ENCODE assay signal across 23 mouse cellular contexts in the genomic region with DNA sequence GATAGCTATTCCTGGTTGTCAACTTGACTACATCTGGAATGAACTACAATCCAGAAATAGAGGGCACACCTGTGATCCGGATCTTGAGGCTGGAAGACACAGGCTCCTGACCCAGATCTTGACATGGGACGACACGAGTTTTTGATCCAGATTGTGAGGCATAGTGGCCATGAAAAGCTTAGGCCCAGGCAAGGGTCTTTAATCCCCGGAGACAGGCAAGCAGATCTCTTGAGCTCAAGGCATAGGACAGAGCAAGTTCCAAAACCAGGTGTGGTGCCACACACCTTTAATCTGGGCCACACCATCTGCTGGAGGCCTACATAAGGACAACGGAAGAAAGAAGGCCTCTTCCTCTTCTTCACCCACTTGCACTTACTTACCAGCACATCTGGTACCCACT. TPM values are rescaled to one million over a fixed set of nuclear protein-coding genes. Genes with fewer than 3 reads are reported as not detected.
DNase-seq lines count a peak whose midpoint lies in the region; ATAC-seq and TF ChIP-seq lines count a peak whose summit lies in the region.
"Had no signal": no experiment of that assay in that cellular context is flagged by ENCODE, and none has a peak within 500 bp of the region (broad histone marks: within the 10 kb centered on the region; RNA-seq: fewer than 3 reads in every experiment).

No protein-coding gene starts in this region.

- no peak for DNase-seq in kidney, postnatal 36 days
- peak; percentile 64 for DNase-seq in midbrain, embryonic 11.5 days (ENCODE audit: low spot score, missing footprints)
- no peak for DNase-seq in midbrain, embryonic 14.5 days
- no peak for DNase-seq in left cerebral cortex, postnatal 10 days (ENCODE audit: extremely low spot score in 1 of 2, low spot score in 2 of 2)
- DNase-seq: adrenal gland, postnatal 25 days; B cell, adult 2 months; cerebellum, adult 18-20 months; cerebellum, postnatal 14 days; gastrocnemius, postnatal 10 days; layer of hippocampus, postnatal 36 days; liver, embryonic 13.5 days; lung, embryonic 14.5 days; lung, postnatal 14 days; right cerebral cortex, postnatal 25 days; thymus, postnatal 14 days had no signal

- no peaks in the 10 kb centered on the region for H3K27me3 ChIP-seq in kidney, embryonic 16.5 days (ENCODE audit: insufficient read depth, low read length)
- no peaks in the 10 kb centered on the region for H3K27me3 ChIP-seq in midbrain, embryonic 11.5 days (ENCODE audit: control insufficient read depth, insufficient read depth, low read length)
- no peaks in the 10 kb centered on the region for H3K27me3 ChIP-seq in midbrain, embryonic 14.5 days (ENCODE audit: control insufficient read depth, insufficient read depth, low read length)
- H3K27me3 ChIP-seq in intestine, embryonic 16.5 days (replicated peaks; ENCODE audit: control insufficient read depth, insufficient read depth, low read length), result no peaks in the 10 kb centered on the region
- no peaks in the 10 kb centered on the region for H3K27me3 ChIP-seq in small intestine, adult 2 months (ENCODE audit: control insufficient read depth, insufficient read depth, low read length)
- H3K27me3 ChIP-seq: forebrain, embryonic 12.5 days; liver, embryonic 13.5 days had no signal

- intact Hi-C loops in left cerebral cortex, postnatal 10 days (cut with DNase I), result loop anchor here (5.0 kb wide), 1 partner anchor 43 kb away; no protein-coding TSS in a partner anchor

- no peak overlapping the region; the same call in 1 of the 2 replicates for H3K9ac ChIP-seq in kidney, embryonic 16.5 days (replicated peaks; ENCODE audit: low read length)
- no peak overlapping the region for H3K9ac ChIP-seq in midbrain, embryonic 11.5 days (ENCODE audit: low read length)
- H3K9ac ChIP-seq in midbrain, embryonic 14.5 days (replicated peaks; ENCODE audit: low read length), result no peak overlapping the region
- no peak overlapping the region for H3K9ac ChIP-seq in intestine, embryonic 16.5 days (ENCODE audit: low read depth, low read length)
- H3K9ac ChIP-seq: forebrain, embryonic 12.5 days; liver, embryonic 13.5 days; lung, embryonic 14.5 days had no signal

- 95% methylated on average over 5 of the region's 5 CpGs for WGBS in kidney, embryonic 16.5 days
- WGBS in midbrain, embryonic 11.5 days, result 87% methylated on average over 5 of the region's 5 CpGs
- WGBS in midbrain, embryonic 14.5 days, result 86% methylated on average over 5 of the region's 5 CpGs
- WGBS in intestine, embryonic 16.5 days, result 82% methylated on average over 5 of the region's 5 CpGs
- WGBS in small intestine, adult 2 months, result 36% methylated on average over 5 of the region's 5 CpGs

- no peak for TF ChIP-seq POLR2A in small intestine, adult 2 months (IDR thresholded peaks at IDR 0.05; ENCODE audit: low read depth, low read length)

- peak overlapping the region; percentile 64 for H3K27ac ChIP-seq in kidney, embryonic 16.5 days (ENCODE audit: low read length)
- H3K27ac ChIP-seq in midbrain, embryonic 11.5 days (ENCODE audit: low read depth, low read length), result no peak overlapping the region
- no peak overlapping the region for H3K27ac ChIP-seq in midbrain, embryonic 14.5 days (replicated peaks; ENCODE audit: low read depth, low read length)
- H3K27ac ChIP-seq in intestine, embryonic 16.5 days (ENCODE audit: low read length), result peak overlapping the region; percentile 65
- H3K27ac ChIP-seq in small intestine, adult 2 months (ENCODE audit: insufficient read depth, low read depth, low read length), result peak overlapping the region; percentile 73
- H3K27ac ChIP-seq: forebrain, embryonic 12.5 days; hindbrain, postnatal 0 days; liver, embryonic 13.5 days; stomach, postnatal 0 days had no signal

- no peak overlapping the region for H3K4me2 ChIP-seq in kidney, embryonic 16.5 days (replicated peaks; ENCODE audit: low read depth, low read length)
- H3K4me2 ChIP-seq in midbrain, embryonic 11.5 days, result no peak overlapping the region
- H3K4me2 ChIP-seq in midbrain, embryonic 14.5 days (ENCODE audit: low read length), result no peak overlapping the region
- H3K4me2 ChIP-seq in intestine, embryonic 16.5 days (ENCODE audit: low read depth, low read length), result no peak overlapping the region
- H3K4me2 ChIP-seq: forebrain, embryonic 12.5 days; liver, embryonic 13.5 days; lung, embryonic 14.5 days had no signal

- H3K4me1 ChIP-seq in kidney, embryonic 16.5 days (ENCODE audit: insufficient read depth, low read length), result no peaks in the 10 kb centered on the region
- no peaks in the 10 kb centered on the region for H3K4me1 ChIP-seq in midbrain, embryonic 11.5 days (ENCODE audit: control insufficient read depth, insufficient read depth, low read length)
- no peaks in the 10 kb centered on the region for H3K4me1 ChIP-seq in midbrain, embryonic 14.5 days (ENCODE audit: control insufficient read depth, insufficient read depth, low read length)
- peaks cover 6% of the 10 kb centered on the region for H3K4me1 ChIP-seq in intestine, embryonic 16.5 days (ENCODE audit: control insufficient read depth, insufficient read depth, low read length)
- peaks cover 17% of the 10 kb centered on the region; the same call in 1 of the 2 replicates for H3K4me1 ChIP-seq in small intestine, adult 2 months (ENCODE audit: control insufficient read depth, insufficient read depth, insufficient read length, low read length)
- H3K4me1 ChIP-seq: forebrain, embryonic 12.5 days had no signal

- H3K9me3 ChIP-seq in kidney, embryonic 16.5 days (ENCODE audit: low read length), result no peaks in the 10 kb centered on the region
- H3K9me3 ChIP-seq in midbrain, embryonic 11.5 days (ENCODE audit: control insufficient read depth, low read length), result no peaks in the 10 kb centered on the region
- H3K9me3 ChIP-seq in midbrain, embryonic 14.5 days (ENCODE audit: control insufficient read depth, low read length), result no peaks in the 10 kb centered on the region
- no peaks in the 10 kb centered on the region for H3K9me3 ChIP-seq in intestine, embryonic 16.5 days (ENCODE audit: control insufficient read depth, low read length)
- H3K9me3 ChIP-seq: forebrain, embryonic 12.5 days; liver, embryonic 13.5 days had no signal

- TF ChIP-seq CTCF in small intestine, adult 2 months (IDR thresholded peaks at IDR 0.05; ENCODE audit: extremely low read depth, insufficient read length, insufficient replicate concordance, low read depth, low read length), result no peak

- no peaks in the 10 kb centered on the region for H3K36me3 ChIP-seq in kidney, embryonic 16.5 days (ENCODE audit: insufficient read depth, low read length)
- no peaks in the 10 kb centered on the region for H3K36me3 ChIP-seq in midbrain, embryonic 11.5 days (ENCODE audit: control insufficient read depth, insufficient read depth, low read length)
- no peaks in the 10 kb centered on the region for H3K36me3 ChIP-seq in midbrain, embryonic 14.5 days (ENCODE audit: control insufficient read depth, insufficient read depth, low read length)
- H3K36me3 ChIP-seq in intestine, embryonic 16.5 days (ENCODE audit: control insufficient read depth, insufficient read depth, low read length), result no peaks in the 10 kb centered on the region
- no peaks in the 10 kb centered on the region for H3K36me3 ChIP-seq in small intestine, adult 2 months (ENCODE audit: control insufficient read depth, insufficient read depth, low read length)
- H3K36me3 ChIP-seq: forebrain, embryonic 12.5 days; liver, embryonic 13.5 days had no signal

- no peak for ATAC-seq in kidney, embryonic 16.5 days (ENCODE audit: low FRiP score, low TSS enrichment)
- ATAC-seq in midbrain, embryonic 11.5 days (ENCODE audit: low FRiP score), result no peak
- no peak for ATAC-seq in midbrain, embryonic 14.5 days (ENCODE audit: low FRiP score, low TSS enrichment)
- ATAC-seq in intestine, embryonic 16.5 days, result peak; percentile 39
- ATAC-seq: hindbrain, postnatal 0 days; midbrain, embryonic 16.5 days had no signal

- H3K4me3 ChIP-seq in kidney, embryonic 16.5 days (ENCODE audit: low read length), result no peak overlapping the region
- no peak overlapping the region for H3K4me3 ChIP-seq in midbrain, embryonic 11.5 days (ENCODE audit: low read depth, low read length)
- H3K4me3 ChIP-seq in midbrain, embryonic 14.5 days (replicated peaks; ENCODE audit: low read depth, low read length), result no peak overlapping the region
- no peak overlapping the region for H3K4me3 ChIP-seq in intestine, embryonic 16.5 days (ENCODE audit: low read length)
- H3K4me3 ChIP-seq in small intestine, adult 2 months (ENCODE audit: low read depth, low read length), result no peak overlapping the region; the same call in 1 of the 2 replicates
- H3K4me3 ChIP-seq: erythroblast, embryonic 14.5 days; forebrain, embryonic 12.5 days; liver, embryonic 13.5 days had no signal

RNA-seq across cellular contexts. Expression of gene 2610301B20Rik, which starts 50.2 kb away (rescaled TPM):
- polyA plus RNA-seq in kidney, embryonic 16.5 days (2015; fragmentation: Nextera tagmentation; extraction: Ambion mirVana), result 29.7 and 32.4 TPM in 2 replicates
- 63.8 and 66.2 TPM in 2 replicates for polyA plus RNA-seq in midbrain, embryonic 11.5 days (2014; fragmentation: Nextera tagmentation; extraction: Ambion mirVana)
- 48.2 and 53.4 TPM in 2 replicates for polyA plus RNA-seq in midbrain, embryonic 14.5 days (2014; fragmentation: Nextera tagmentation; extraction: Ambion mirVana)
- 18.8 and 22.0 TPM in 2 replicates for polyA plus RNA-seq in intestine, embryonic 16.5 days (2015; fragmentation: Nextera tagmentation; extraction: Ambion mirVana)
- polyA plus RNA-seq in small intestine, adult 2 months (2012; rRNA removed), result 0.44 and 0.55 TPM in 2 replicates
- 10 to 100 TPM; 21.2 to 22.8 TPM for total RNA-seq in left cerebral cortex, postnatal 10 days (2021)

Comparison
In these comparisons a context has a peak if more than half of its experiments do, and no peak if none do; other contexts are left out.
1. H3K27ac ChIP-seq: peak in kidney, embryonic 16.5 days (single experiment), intestine, embryonic 16.5 days (single experiment) and small intestine, adult 2 months (single experiment); none in midbrain, embryonic 11.5 days (single experiment) and midbrain, embryonic 14.5 days (single experiment).
2. RNA of gene 2610301B20Rik, which starts 50.2 kb away (polyA plus RNA-seq): 63.8 to 66.2 TPM in midbrain, embryonic 11.5 days, 48.2 to 53.4 TPM in midbrain, embryonic 14.5 days, 29.7 to 32.4 TPM in kidney, embryonic 16.5 days and 18.8 to 22.0 TPM in intestine, embryonic 16.5 days; 0.44 to 0.55 TPM in small intestine, adult 2 months; every median in the first group is over 10 times any median in the second.